Mouse (Mus musculus): Measurements from ENCODE around the gene Tspan4. TPM values are rescaled to one million over a fixed set of nuclear protein-coding genes. Genes with fewer than 3 reads are reported as not detected.

Gene Tspan4
- total RNA-seq, 2 experiments from 2014 or later = 13.6 to 13.7 TPM

DNA sequence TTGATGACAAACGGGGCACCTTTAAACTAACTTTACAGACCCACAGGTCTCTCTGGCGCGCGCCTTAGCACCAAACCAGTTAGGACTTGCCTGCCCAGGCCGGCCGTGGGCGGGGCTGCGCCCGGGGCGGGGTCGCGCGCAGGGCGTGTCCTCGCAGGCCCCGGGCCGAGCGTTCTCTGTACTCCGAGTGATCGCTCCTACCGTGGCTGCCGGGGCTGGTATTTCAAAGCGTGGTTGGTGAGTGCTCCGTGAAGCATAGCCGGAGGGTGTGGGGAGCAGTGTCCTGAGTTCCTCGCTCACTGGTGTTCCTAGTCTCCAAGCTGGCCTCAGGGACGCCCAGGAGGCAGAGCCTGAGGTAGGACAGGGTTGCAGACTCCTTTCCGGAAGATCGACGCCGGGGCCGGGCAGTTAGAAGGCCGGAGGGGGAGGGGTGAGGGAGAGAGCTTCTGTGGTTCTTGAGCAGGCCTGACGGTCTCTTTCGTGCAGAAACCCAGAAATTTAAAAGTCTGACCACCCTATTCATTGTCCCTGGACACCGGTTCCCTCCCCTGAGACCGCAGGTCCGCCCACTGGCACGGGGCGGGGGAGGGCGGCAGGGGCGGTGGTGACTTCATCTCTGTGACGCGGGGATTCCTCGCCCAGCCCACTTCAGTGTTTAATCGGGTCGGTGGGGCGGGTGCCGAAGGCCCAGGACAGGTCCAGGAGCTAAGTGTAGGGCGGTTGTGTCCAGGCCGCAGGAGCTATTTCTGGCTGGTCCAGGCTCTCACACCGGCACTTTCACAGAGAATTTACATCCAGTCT lies 7.6 kb upstream of the Tspan4 start, which contains the start of gene Cd151:
Gene Cd151 (plus strand): TSS at position 163 of the 801 bp plus-strand sequence.
- peak; percentile 49 to 62 for DNase-seq (ENCODE audit: low spot score in 2 of 2)
- peak within 1 kb of the TSS; percentile 59 for H3K4me3 ChIP-seq
- no peak for TF ChIP-seq CTCF (conservative IDR thresholded peaks at IDR 0.05)
- peak within 1 kb of the TSS; percentile 74 for H3K27ac ChIP-seq

DNA sequence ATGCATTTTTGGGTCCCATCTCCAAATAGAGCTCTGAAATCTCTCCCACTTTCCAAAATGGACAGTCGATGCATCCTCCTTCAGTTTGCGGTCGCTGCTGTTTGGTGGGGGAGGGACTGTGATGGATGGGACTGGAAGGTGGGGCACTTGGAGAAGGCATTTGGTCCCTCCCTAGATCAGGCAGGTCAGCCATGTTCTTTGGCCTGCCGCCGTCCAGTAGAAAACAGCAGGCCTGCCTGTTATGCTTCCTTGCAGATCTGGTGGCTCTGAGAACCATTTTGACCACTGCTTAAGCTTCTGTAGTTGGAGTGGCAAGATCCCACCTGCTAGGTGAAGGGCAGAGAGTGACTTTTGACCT lies 6.9 kb upstream of the Tspan4 start:
- DNase-seq (ENCODE audit: low spot score in 2 of 2) = no peak
- peak overlapping the region; percentile 74 for H3K27ac ChIP-seq
- peak overlapping the region; percentile 59 for H3K4me3 ChIP-seq
- TF ChIP-seq CTCF (conservative IDR thresholded peaks at IDR 0.05) = no peak

- DNase-seq (ENCODE audit: low spot score in 2 of 2) = peak; percentile 38 to 47
- peak; percentile 74 for TF ChIP-seq CTCF (conservative IDR thresholded peaks at IDR 0.05)
- peak overlapping the region; percentile 74 for H3K27ac ChIP-seq
- H3K4me3 ChIP-seq = peak overlapping the region; percentile 59
Measured at GRCm38 (mm10) chr7:141468522-141469211, 6.4 kb upstream of the Tspan4 start.

GRCm38 (mm10) chr7:141469352-141469751 lies 5.7 kb upstream of the Tspan4 start:
- Histone ChIP-seq H3K27ac (peak overlapping the region; percentile 74), H3K4me3 (peak overlapping the region; percentile 27; the same call in 1 of the 2 replicates)
- DNase-seq (ENCODE audit: low spot score in 2 of 2) = no peak
- TF ChIP-seq CTCF (conservative IDR thresholded peaks at IDR 0.05) = no peak

DNA sequence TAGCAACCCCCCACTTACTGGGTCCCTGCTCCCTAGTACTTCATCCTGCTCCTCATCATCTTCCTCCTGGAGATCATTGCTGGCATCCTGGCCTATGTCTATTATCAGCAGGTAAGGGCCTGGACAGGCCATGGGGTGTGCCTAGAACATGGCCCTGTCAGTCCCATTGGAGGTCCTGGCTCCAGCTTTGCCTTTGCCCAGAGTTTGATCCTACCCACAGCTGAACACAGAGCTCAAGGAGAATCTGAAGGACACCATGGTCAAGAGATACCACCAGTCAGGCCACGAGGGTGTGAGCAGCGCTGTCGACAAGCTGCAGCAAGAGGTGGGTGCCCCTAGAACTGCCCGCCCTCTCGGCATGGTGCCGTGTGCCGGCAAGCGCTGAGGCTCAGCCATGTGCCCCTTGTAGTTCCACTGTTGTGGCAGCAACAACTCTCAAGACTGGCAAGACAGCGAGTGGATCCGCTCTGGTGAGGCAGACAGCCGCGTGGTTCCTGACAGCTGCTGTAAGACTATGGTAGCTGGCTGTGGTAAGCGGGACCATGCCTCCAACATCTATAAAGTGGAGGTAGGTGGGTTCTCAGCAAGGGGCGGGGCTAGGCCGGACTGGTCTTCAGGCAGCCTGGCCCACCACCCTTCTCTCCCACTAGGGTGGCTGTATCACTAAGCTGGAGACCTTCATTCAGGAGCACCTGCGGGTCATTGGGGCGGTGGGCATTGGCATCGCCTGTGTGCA lies 5.0 kb upstream of the Tspan4 start:
- no peak for TF ChIP-seq CTCF (conservative IDR thresholded peaks at IDR 0.05)
- Histone ChIP-seq H3K4me3 (no peak overlapping the region), H3K27ac (no peak overlapping the region)
- no peak for DNase-seq (ENCODE audit: low spot score in 2 of 2)

DNA sequence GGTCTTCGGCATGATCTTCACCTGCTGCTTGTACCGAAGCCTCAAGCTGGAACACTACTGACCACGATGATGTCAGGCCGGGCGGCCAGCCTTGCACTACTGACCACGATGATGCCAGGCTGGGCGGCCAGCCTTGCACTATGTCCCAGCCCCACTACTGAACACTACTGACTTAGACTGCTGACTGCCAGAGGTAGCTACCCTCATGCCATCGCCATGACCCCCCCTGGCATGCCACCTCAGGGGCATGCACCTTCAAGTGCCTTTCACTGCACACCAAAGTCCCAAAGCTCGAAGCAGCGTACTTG lies 4.4 kb upstream of the Tspan4 start:
- TF ChIP-seq CTCF (conservative IDR thresholded peaks at IDR 0.05) = no peak
- no peak for DNase-seq (ENCODE audit: low spot score in 2 of 2)
- H3K27ac ChIP-seq = no peak overlapping the region

DNA sequence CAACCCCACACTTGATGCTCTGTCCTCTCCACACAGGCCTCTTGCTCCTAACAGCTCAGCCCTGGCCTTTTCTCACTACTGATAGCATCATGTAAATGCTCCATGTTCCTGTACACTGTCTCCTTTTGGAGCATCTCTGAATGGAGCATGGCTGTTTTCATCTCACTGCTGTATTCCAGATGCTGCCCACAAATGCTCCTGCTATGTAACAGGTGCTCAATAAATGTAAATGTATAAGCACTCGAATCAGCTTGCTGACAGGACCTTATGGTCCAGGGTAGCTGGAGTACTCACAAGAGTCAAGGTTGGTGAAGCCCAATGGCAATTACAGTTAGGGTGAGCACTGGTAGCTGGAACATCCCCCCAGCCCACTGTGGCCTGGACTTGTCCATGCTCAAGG lies 3.8 kb upstream of the Tspan4 start:
- no peak for TF ChIP-seq CTCF (conservative IDR thresholded peaks at IDR 0.05)
- Histone ChIP-seq H3K27ac (no peak overlapping the region), H3K4me3 (no peak overlapping the region)
- no peak for DNase-seq (ENCODE audit: low spot score in 2 of 2)

More for the DNA sequence above, 4.4 kb upstream of the Tspan4 start:
- no peak overlapping the region for H3K4me3 ChIP-seq

DNA sequence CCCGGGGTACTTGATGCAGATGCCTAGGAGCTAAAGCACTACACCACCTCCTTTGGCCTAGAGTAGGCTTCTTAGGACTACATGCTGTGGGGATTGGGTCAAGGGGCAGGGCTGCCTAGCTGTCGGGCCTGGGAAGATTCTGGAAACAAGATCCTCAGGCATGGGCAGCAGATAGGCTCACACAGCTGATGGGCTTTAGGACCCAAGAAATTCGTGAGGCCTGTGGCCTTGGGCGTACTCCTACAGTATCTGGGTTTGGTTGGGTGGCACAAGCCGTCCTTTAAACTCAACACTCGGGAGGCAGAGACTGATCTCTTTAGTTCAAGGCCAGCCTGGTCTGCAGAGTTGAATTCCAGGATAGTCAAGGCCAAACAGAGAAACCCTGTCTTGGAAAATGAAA lies 2.8 kb upstream of the Tspan4 start:
- no peak overlapping the region for H3K4me3 ChIP-seq
- H3K27ac ChIP-seq = no peak overlapping the region
- DNase-seq (ENCODE audit: low spot score in 2 of 2) = no peak
- TF ChIP-seq CTCF (conservative IDR thresholded peaks at IDR 0.05) = no peak

GRCm38 (mm10) chr7:141472763-141473162 lies 2.3 kb upstream of the Tspan4 start:
- Histone ChIP-seq H3K27ac (no peak overlapping the region), H3K4me3 (no peak overlapping the region)
- no peak for DNase-seq (ENCODE audit: low spot score in 2 of 2)
- TF ChIP-seq CTCF (conservative IDR thresholded peaks at IDR 0.05) = no peak

DNA sequence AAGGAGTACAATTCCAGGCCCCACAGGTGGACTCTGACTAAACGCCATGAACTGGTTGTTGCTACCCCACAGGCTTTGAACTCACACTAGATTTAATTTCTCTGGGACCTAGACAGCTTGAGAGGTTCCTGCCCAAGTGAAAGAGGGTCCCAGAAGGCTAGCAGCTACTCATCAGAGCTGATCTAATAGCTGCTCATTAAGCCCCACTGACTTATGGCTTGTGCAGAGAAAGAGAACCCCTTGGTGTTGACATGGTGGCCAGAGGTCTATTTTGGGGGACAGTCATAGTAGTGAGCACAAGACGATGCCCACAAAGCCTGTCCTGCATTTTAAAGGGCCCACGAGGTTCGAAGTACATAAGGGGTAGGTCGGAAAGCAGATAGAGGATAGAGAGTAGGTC lies 880 bp upstream of the Tspan4 start:
- DNase-seq (ENCODE audit: low spot score in 2 of 2) = no peak
- peak overlapping the region; percentile 86 for H3K4me3 ChIP-seq
- no peak for TF ChIP-seq CTCF (conservative IDR thresholded peaks at IDR 0.05)
- H3K27ac ChIP-seq = peak overlapping the region; percentile 99; the same call in 1 of the 2 replicates

DNA sequence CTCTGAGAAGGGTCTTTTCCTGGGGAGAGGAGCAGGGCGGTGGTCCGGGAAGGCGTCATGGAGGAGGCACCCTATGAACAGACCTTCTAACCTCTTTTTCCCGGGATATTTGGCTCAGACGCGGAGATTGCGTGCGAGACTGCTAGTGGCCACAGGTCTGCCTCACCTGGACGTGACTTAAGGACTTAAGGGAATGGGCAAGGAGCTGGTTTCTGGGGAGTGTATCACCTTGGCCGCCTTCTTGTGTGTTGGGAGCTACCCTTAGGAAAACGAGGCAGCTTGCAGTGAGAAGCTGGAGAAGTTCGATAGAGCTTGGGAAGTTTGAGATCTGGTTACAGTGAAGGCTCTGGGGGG lies 742 bp downstream of the Tspan4 start:
- H3K27ac ChIP-seq = peak overlapping the region; percentile 99

DNA sequence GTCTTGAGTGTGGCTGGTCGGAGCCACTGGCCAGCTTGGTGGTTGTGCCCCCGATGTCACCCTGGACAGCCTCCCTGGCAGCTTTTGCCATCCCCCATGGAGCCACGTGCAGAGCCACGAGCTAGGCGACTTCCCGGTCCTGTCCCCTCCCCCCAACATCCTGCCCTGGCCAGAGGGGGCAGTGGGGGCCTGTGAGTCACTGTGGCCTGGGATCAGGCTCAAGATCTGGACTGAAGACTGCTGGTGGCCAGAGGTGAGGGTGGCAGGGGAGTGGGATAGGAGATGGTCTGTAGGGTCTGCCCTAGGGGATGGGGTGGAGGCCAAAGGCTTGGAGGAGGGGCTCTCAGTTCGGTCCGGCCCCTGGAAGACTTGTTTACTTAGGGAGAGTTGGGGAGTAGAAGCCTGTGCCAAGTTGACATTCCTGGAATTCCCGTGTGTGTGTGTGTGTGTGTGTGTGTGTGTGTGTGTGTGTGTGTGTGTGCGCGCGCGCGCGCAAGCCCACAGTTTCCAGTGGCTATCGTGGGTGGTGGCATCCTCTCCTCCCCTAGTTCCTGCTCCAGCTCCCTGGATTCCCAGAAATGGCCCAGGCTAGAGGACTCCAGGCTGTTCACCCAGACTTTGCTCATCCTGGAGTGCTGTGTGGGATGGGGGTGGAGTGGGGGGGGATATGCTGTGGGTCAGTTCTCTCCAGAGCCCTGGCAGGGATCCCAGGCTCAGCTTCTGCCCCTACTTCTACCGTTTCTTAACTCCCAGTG lies 1.4 kb downstream of the Tspan4 start:
- H3K4me3 ChIP-seq = peak overlapping the region; percentile 86
- DNase-seq (ENCODE audit: low spot score in 2 of 2) = no peak
- peak; percentile 41 for TF ChIP-seq CTCF (conservative IDR thresholded peaks at IDR 0.05)

More for the DNA sequence above, 742 bp downstream of the Tspan4 start:
- H3K4me3 ChIP-seq = peak overlapping the region; percentile 86
- TF ChIP-seq CTCF (conservative IDR thresholded peaks at IDR 0.05) = no peak
- no peak for DNase-seq (ENCODE audit: low spot score in 2 of 2)

More for the DNA sequence above, 1.4 kb downstream of the Tspan4 start:
- H3K27ac ChIP-seq = peak overlapping the region; percentile 99

All from layer of hippocampus, adult 2 months (tissue).